Comparison of ENCODE assay signal across 8 mouse cellular contexts in genomic region chr7:132596557-132597250, GRCm38 (mm10). TPM values are rescaled to one million over a fixed set of nuclear protein-coding genes. Genes with fewer than 3 reads are reported as not detected.
DNase-seq lines count a peak whose midpoint lies in the region; ATAC-seq and TF ChIP-seq lines count a peak whose summit lies in the region.

No protein-coding gene starts in this region.

- H3K27me3 ChIP-seq in thymus, adult 2 months (ENCODE audit: control insufficient read depth, insufficient read depth, low read length) = peaks cover 21% of the 10 kb centered on the region
- H3K27me3 ChIP-seq in forebrain, postnatal 0 days (ENCODE audit: insufficient read depth, low read length) = peaks cover 55% of the 10 kb centered on the region
- peaks cover 56% of the 10 kb centered on the region for H3K27me3 ChIP-seq in liver, embryonic 14.5 days (ENCODE audit: control insufficient read depth, insufficient read depth, low read length)

- no peak for TF ChIP-seq EP300 in liver, embryonic 14.5 days (IDR thresholded peaks at IDR 0.05; ENCODE audit: low read depth)

- peak overlapping the region; percentile 44 for H3K9ac ChIP-seq in forebrain, postnatal 0 days
- no peak overlapping the region for H3K9ac ChIP-seq in liver, embryonic 14.5 days (replicated peaks)

- ATAC-seq in forebrain, postnatal 0 days = no peak
- peak; percentile 41; the same call in 1 of the 2 replicates for ATAC-seq in liver, embryonic 14.5 days (ENCODE audit: insufficient read depth)
- ATAC-seq in frontal cortex, adult (ENCODE audit: low TSS enrichment) = no peak

- H3K4me3 ChIP-seq in thymus, adult 2 months (ENCODE audit: control insufficient read depth, insufficient read depth, low read length) = 0 out of 2 replicates have a peak overlapping the region, but pooled peaks have one; percentile 7
- peak overlapping the region; percentile 46 for H3K4me3 ChIP-seq in forebrain, postnatal 0 days (ENCODE audit: low read depth, low read length)
- H3K4me3 ChIP-seq in liver, embryonic 14.5 days (ENCODE audit: insufficient read depth in 1 of 2, low read depth in 2 of 2, low read length in 2 of 2) = peak overlapping the region; percentile 49 to 55

- no peak overlapping the region for H3K27ac ChIP-seq in thymus, adult 2 months (ENCODE audit: control insufficient read depth, insufficient read depth, low read length)
- no peak overlapping the region for H3K27ac ChIP-seq in forebrain, postnatal 0 days (ENCODE audit: low read depth, low read length)
- H3K27ac ChIP-seq in liver, embryonic 14.5 days = no peak overlapping the region

- peak overlapping the region; percentile 91 for H3K4me2 ChIP-seq in forebrain, postnatal 0 days (ENCODE audit: low read depth)
- H3K4me2 ChIP-seq in liver, embryonic 14.5 days (ENCODE audit: low read depth) = peak overlapping the region; percentile 77

- no peak for DNase-seq in thymus, adult 2 months
- DNase-seq in thymus, postnatal 36 days = no peak
- no peak for DNase-seq in forebrain, postnatal 0 days
- no peak for DNase-seq in liver, embryonic 14.5 days (ENCODE audit: low read depth in 3 of 3, low spot score in 3 of 3)
- peak; percentile 4 for DNase-seq in yolk sac, embryonic 10.5 days (ENCODE audit: low spot score)
- DNase-seq in lung, postnatal 4 days = no peak
- no peak for DNase-seq in MN1 (ENCODE audit: low spot score)

- no peak for TF ChIP-seq POLR2A in thymus, adult 2 months (IDR thresholded peaks at IDR 0.05; ENCODE audit: control insufficient read depth, extremely low read depth, insufficient read depth, low read length, poor library complexity)

- 13% methylated on average over 26 of the region's 26 CpGs for WGBS in thymus, adult 2 months
- 5% methylated on average over 26 of the region's 26 CpGs for WGBS in forebrain, postnatal 0 days
- WGBS in liver, embryonic 14.5 days (ENCODE audit: insufficient replicate concordance) = 5% methylated on average over 26 of the region's 26 CpGs

- no peak for TF ChIP-seq CTCF in thymus, adult 2 months (IDR thresholded peaks at IDR 0.05; ENCODE audit: borderline replicate concordance, control insufficient read depth, extremely low read depth, insufficient read depth, low read length, poor library complexity)
- TF ChIP-seq CTCF in forebrain, postnatal 0 days (IDR thresholded peaks at IDR 0.05; ENCODE audit: low read depth) = peak; percentile 49
- TF ChIP-seq CTCF in liver, embryonic 14.5 days (IDR thresholded peaks at IDR 0.05; ENCODE audit: low read depth) = peak; percentile 54

- peaks cover 12% of the 10 kb centered on the region for H3K4me1 ChIP-seq in thymus, adult 2 months (replicated peaks; ENCODE audit: control insufficient read depth, insufficient read depth, low read length)
- peaks cover 11% of the 10 kb centered on the region; the same call in 1 of the 2 replicates for H3K4me1 ChIP-seq in forebrain, postnatal 0 days (ENCODE audit: insufficient read depth)
- peaks cover 3 to 16% of the 10 kb centered on the region in 2 experiments; a peak in 3 of 4 replicates for H3K4me1 ChIP-seq in liver, embryonic 14.5 days (replicated peaks; ENCODE audit: control insufficient read depth in 2 of 2, insufficient read depth in 2 of 2, low read length in 1 of 2)

- no peaks in the 10 kb centered on the region for H3K9me3 ChIP-seq in forebrain, postnatal 0 days (ENCODE audit: low read length)
- H3K9me3 ChIP-seq in liver, embryonic 14.5 days (ENCODE audit: control insufficient read depth, low read length) = no peaks in the 10 kb centered on the region

- H3K36me3 ChIP-seq in thymus, adult 2 months (ENCODE audit: control insufficient read depth, insufficient read depth, low read length) = no peaks in the 10 kb centered on the region
- H3K36me3 ChIP-seq in forebrain, postnatal 0 days (ENCODE audit: insufficient read depth) = no peaks in the 10 kb centered on the region
- H3K36me3 ChIP-seq in liver, embryonic 14.5 days (replicated peaks; ENCODE audit: control insufficient read depth, insufficient read depth, low read depth) = no peaks in the 10 kb centered on the region

RNA-seq across cellular contexts. Expression of gene Nkx1-2, which starts 2.7 kb away (rescaled TPM):
- 0.24 and 0.27 TPM in 2 replicates for polyA plus RNA-seq in thymus, adult 2 months (2012; rRNA removed)
- 0.08 TPM in 1 of 2 replicates, not detected in the other for total RNA-seq in forebrain, postnatal 0 days (2014; rRNA removed)
- polyA plus RNA-seq in forebrain, postnatal 0 days (2015; fragmentation: Nextera tagmentation; extraction: Ambion mirVana) = not detected in 2 replicates
- polyA plus RNA-seq in liver, embryonic 14.5 days (2012; rRNA removed) = 0.01 TPM in 1 of 2 replicates, not detected in the other
- not detected in 2 replicates for polyA plus RNA-seq in liver, embryonic 14.5 days (2014; fragmentation: Nextera tagmentation; extraction: Ambion mirVana)

RNA-seq across cellular contexts. Expression of gene Lhpp, which starts 13.7 kb away (rescaled TPM):
- polyA plus RNA-seq in thymus, adult 2 months (2012; rRNA removed) = 10.0 and 12.0 TPM in 2 replicates
- 37.5 and 40.7 TPM in 2 replicates for total RNA-seq in forebrain, postnatal 0 days (2014; rRNA removed)
- 50.1 and 53.8 TPM in 2 replicates for polyA plus RNA-seq in forebrain, postnatal 0 days (2015; fragmentation: Nextera tagmentation; extraction: Ambion mirVana)
- polyA plus RNA-seq in liver, embryonic 14.5 days (2012; rRNA removed) = 5.5 and 5.6 TPM in 2 replicates
- 6.0 and 6.3 TPM in 2 replicates for polyA plus RNA-seq in liver, embryonic 14.5 days (2014; fragmentation: Nextera tagmentation; extraction: Ambion mirVana)

RNA-seq across cellular contexts. Expression of gene Oat, which starts 20.5 kb away (rescaled TPM):
- 48.3 and 51.4 TPM in 2 replicates for polyA plus RNA-seq in thymus, adult 2 months (2012; rRNA removed)
- 100 and 105 TPM in 2 replicates for total RNA-seq in forebrain, postnatal 0 days (2014; rRNA removed)
- 96.4 and 105 TPM in 2 replicates for polyA plus RNA-seq in forebrain, postnatal 0 days (2015; fragmentation: Nextera tagmentation; extraction: Ambion mirVana)
- 28.2 and 37.8 TPM in 2 replicates for polyA plus RNA-seq in liver, embryonic 14.5 days (2012; rRNA removed)
- polyA plus RNA-seq in liver, embryonic 14.5 days (2014; fragmentation: Nextera tagmentation; extraction: Ambion mirVana) = 70.6 and 79.6 TPM in 2 replicates
